30 mouse cellular contexts compared by ENCODE assay signal in the genomic region with DNA sequence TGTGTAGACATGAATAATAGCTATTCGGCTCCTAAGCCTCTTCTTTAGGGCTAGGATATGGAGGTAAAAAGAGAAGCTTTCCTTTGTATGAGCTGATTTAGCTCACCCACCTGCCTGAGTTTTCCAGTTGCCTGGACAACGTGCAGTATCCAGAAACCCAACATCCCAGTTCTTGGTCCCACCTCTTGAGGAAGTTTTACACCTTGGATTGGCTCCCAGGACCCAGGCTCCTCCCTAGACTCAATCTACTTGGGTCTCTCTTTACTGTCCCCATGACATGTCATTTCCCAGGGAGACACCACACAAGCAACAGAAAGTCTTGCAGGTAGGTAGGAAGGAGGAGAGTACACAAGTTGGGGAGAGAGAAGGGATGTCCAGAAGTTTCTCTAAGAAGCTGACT. TPM values are rescaled to one million over a fixed set of nuclear protein-coding genes. Genes with fewer than 3 reads are reported as not detected.
DNase-seq lines count a peak whose midpoint lies in the region; ATAC-seq and TF ChIP-seq lines count a peak whose summit lies in the region.
"Had no signal": no experiment of that assay in that cellular context is flagged by ENCODE, and none has a peak within 500 bp of the region (broad histone marks: within the 10 kb centered on the region; RNA-seq: fewer than 3 reads in every experiment).

A gene (plus strand): TSS at position 278 of the 400 bp plus-strand sequence.

- no peaks in the 10 kb centered on the region for H3K79me2 ChIP-seq in heart, adult 2 months (replicated peaks; ENCODE audit: control insufficient read depth, insufficient read depth, low read length)

- intact Hi-C loops in heart, adult 2 months (cut with DNase I): no loop called here

- H3K36me3 ChIP-seq in hindbrain, embryonic 11.5 days (ENCODE audit: control insufficient read depth, insufficient read depth, low read length): no peaks in the 10 kb centered on the region
- no peaks in the 10 kb centered on the region for H3K36me3 ChIP-seq in hindbrain, postnatal 0 days (ENCODE audit: insufficient read depth, low read length)
- no peaks in the 10 kb centered on the region for H3K36me3 ChIP-seq in megakaryocyte, embryonic 14.5 days (replicated peaks; ENCODE audit: low read length)
- H3K36me3 ChIP-seq in thymus, adult 2 months (ENCODE audit: control insufficient read depth, insufficient read depth, low read length): no peaks in the 10 kb centered on the region
- H3K36me3 ChIP-seq in heart, adult 2 months (ENCODE audit: control insufficient read depth, insufficient read depth, low read length): no peaks in the 10 kb centered on the region
- H3K36me3 ChIP-seq: embryonic facial prominence, embryonic 13.5 days; heart, embryonic 12.5 days; heart, embryonic 15.5 days; hindbrain, embryonic 10.5 days had no signal

- H3K27ac ChIP-seq in hindbrain, embryonic 11.5 days (ENCODE audit: low read depth, low read length): no peak within 1 kb of the TSS
- H3K27ac ChIP-seq in hindbrain, postnatal 0 days: no peak within 1 kb of the TSS
- peak within 1 kb of the TSS; percentile 83 for H3K27ac ChIP-seq in thymus, adult 2 months (ENCODE audit: control insufficient read depth, insufficient read depth, low read length)
- no peak within 1 kb of the TSS for H3K27ac ChIP-seq in heart, adult 2 months
- H3K27ac ChIP-seq: embryonic facial prominence, embryonic 13.5 days; gastrocnemius, adult 2 months; heart, embryonic 15.5 days; hindbrain, embryonic 10.5 days; hindbrain, embryonic 14.5 days had no signal

- H3K9me3 ChIP-seq in hindbrain, embryonic 11.5 days (ENCODE audit: control insufficient read depth, low read length): no peaks in the 10 kb centered on the region
- no peaks in the 10 kb centered on the region for H3K9me3 ChIP-seq in hindbrain, postnatal 0 days (ENCODE audit: low read length)
- H3K9me3 ChIP-seq in megakaryocyte, embryonic 14.5 days: peaks cover 5% of the 10 kb centered on the region
- H3K9me3 ChIP-seq: embryonic facial prominence, embryonic 13.5 days; heart, embryonic 12.5 days; heart, embryonic 15.5 days; hindbrain, embryonic 10.5 days had no signal

- TF ChIP-seq POLR2A in thymus, adult 2 months (IDR thresholded peaks at IDR 0.05; ENCODE audit: control insufficient read depth, extremely low read depth, insufficient read depth, low read length, poor library complexity): no peak
- no peak for TF ChIP-seq POLR2A in heart, adult 2 months (IDR thresholded peaks at IDR 0.05; ENCODE audit: insufficient read depth, low read depth, low read length)

- no peak for TF ChIP-seq CTCF in hindbrain, postnatal 0 days (IDR thresholded peaks at IDR 0.05; ENCODE audit: low read depth)
- no peak for TF ChIP-seq CTCF in thymus, adult 2 months (IDR thresholded peaks at IDR 0.05; ENCODE audit: borderline replicate concordance, control insufficient read depth, extremely low read depth, insufficient read depth, low read length, poor library complexity)
- TF ChIP-seq CTCF in heart, adult 2 months (IDR thresholded peaks at IDR 0.05): no peak

- H3K4me3 ChIP-seq in hindbrain, embryonic 11.5 days (ENCODE audit: low read depth, low read length): no peak within 1 kb of the TSS
- no peak within 1 kb of the TSS for H3K4me3 ChIP-seq in hindbrain, postnatal 0 days (ENCODE audit: low read length)
- peak within 1 kb of the TSS; percentile 12 for H3K4me3 ChIP-seq in megakaryocyte, embryonic 14.5 days (replicated peaks)
- H3K4me3 ChIP-seq in thymus, adult 2 months (ENCODE audit: control insufficient read depth, insufficient read depth, low read length): peak within 1 kb of the TSS; percentile 20
- H3K4me3 ChIP-seq in heart, adult 2 months: no peak within 1 kb of the TSS
- H3K4me3 ChIP-seq: embryonic facial prominence, embryonic 13.5 days; gastrocnemius, adult 2 months; heart, embryonic 12.5 days; heart, embryonic 15.5 days; hindbrain, embryonic 10.5 days had no signal

- 62% methylated on average over 2 of the region's 2 CpGs for WGBS in hindbrain, embryonic 11.5 days
- WGBS in hindbrain, postnatal 0 days: 61% methylated on average over 2 of the region's 2 CpGs
- WGBS in thymus, adult 2 months: 66% methylated on average over 2 of the region's 2 CpGs
- WGBS in heart, adult 2 months: 61% methylated on average over 2 of the region's 2 CpGs

- no peaks in the 10 kb centered on the region for H3K27me3 ChIP-seq in hindbrain, embryonic 11.5 days (ENCODE audit: control insufficient read depth, insufficient read depth, low read length)
- H3K27me3 ChIP-seq in hindbrain, postnatal 0 days (ENCODE audit: insufficient read depth, low read length): no peaks in the 10 kb centered on the region
- H3K27me3 ChIP-seq in megakaryocyte, embryonic 14.5 days (replicated peaks): peaks cover 20% of the 10 kb centered on the region
- H3K27me3 ChIP-seq in thymus, adult 2 months (ENCODE audit: control insufficient read depth, insufficient read depth, low read length): no peaks in the 10 kb centered on the region
- H3K27me3 ChIP-seq in heart, adult 2 months (ENCODE audit: control insufficient read depth, insufficient read depth, low read length): no peaks in the 10 kb centered on the region
- H3K27me3 ChIP-seq: embryonic facial prominence, embryonic 13.5 days; heart, embryonic 15.5 days had no signal

- DNase-seq in hindbrain, embryonic 11.5 days (ENCODE audit: low spot score): no peak
- DNase-seq in hindbrain, postnatal 0 days (ENCODE audit: low spot score): no peak
- DNase-seq in thymus, adult 2 months: no peak
- DNase-seq in thymus, postnatal 36 days: no peak
- no peak for DNase-seq in heart, adult 2 months
- DNase-seq: cerebellum, adult 11 months; cerebellum, adult 2 months; cerebellum, adult 9-11 months; cerebellum, postnatal 25 days; forebrain, postnatal 0 days; gastrocnemius, adult 2 months; gastrocnemius, postnatal 14 days; heart, adult 11 months; heart, postnatal 10 days; heart, postnatal 36 days had no signal

- H3K9ac ChIP-seq in hindbrain, embryonic 11.5 days (ENCODE audit: low read depth, low read length): 0 out of 2 replicates have a peak within 1 kb of the TSS, but pooled peaks have one; percentile 27
- no peak within 1 kb of the TSS for H3K9ac ChIP-seq in hindbrain, postnatal 0 days (replicated peaks; ENCODE audit: low read length)
- no peak within 1 kb of the TSS for H3K9ac ChIP-seq in heart, adult 2 months (ENCODE audit: low read depth, low read length)
- H3K9ac ChIP-seq: embryonic facial prominence, embryonic 13.5 days; forebrain, postnatal 0 days; heart, embryonic 12.5 days; heart, embryonic 15.5 days; hindbrain, embryonic 14.5 days had no signal

- no peak for ATAC-seq in hindbrain, embryonic 11.5 days (ENCODE audit: low FRiP score)
- no peak for ATAC-seq in hindbrain, postnatal 0 days
- ATAC-seq in megakaryocyte, adult 5-6 weeks (ENCODE audit: poor library complexity, severe bottlenecking): no peak
- ATAC-seq: CD4-positive, CD25-positive, alpha-beta regulatory T cell, adult 4 months; forebrain, embryonic 14.5 days; forebrain, postnatal 0 days had no signal

- no peaks in the 10 kb centered on the region for H3K4me1 ChIP-seq in hindbrain, embryonic 11.5 days (replicated peaks; ENCODE audit: control insufficient read depth, insufficient read depth, low read length)
- H3K4me1 ChIP-seq in hindbrain, postnatal 0 days (ENCODE audit: insufficient read depth, low read length): no peaks in the 10 kb centered on the region
- peaks cover 57% of the 10 kb centered on the region for H3K4me1 ChIP-seq in megakaryocyte, embryonic 14.5 days
- H3K4me1 ChIP-seq in thymus, adult 2 months (replicated peaks; ENCODE audit: control insufficient read depth, insufficient read depth, low read length): peaks cover 58% of the 10 kb centered on the region
- no peaks in the 10 kb centered on the region for H3K4me1 ChIP-seq in heart, adult 2 months (ENCODE audit: control insufficient read depth, insufficient read depth, low read length)
- H3K4me1 ChIP-seq: heart, embryonic 12.5 days; heart, embryonic 15.5 days had no signal

- no peak for TF ChIP-seq EP300 in heart, adult 2 months (IDR thresholded peaks at IDR 0.05; ENCODE audit: insufficient read depth, low read depth, low read length)

- no peak within 1 kb of the TSS for H3K4me2 ChIP-seq in hindbrain, embryonic 11.5 days (replicated peaks; ENCODE audit: low read depth, low read length)
- no peak within 1 kb of the TSS for H3K4me2 ChIP-seq in hindbrain, postnatal 0 days (ENCODE audit: low read depth, low read length)
- H3K4me2 ChIP-seq: embryonic facial prominence, embryonic 13.5 days; heart, embryonic 12.5 days; heart, embryonic 15.5 days; hindbrain, embryonic 14.5 days had no signal

RNA-seq across cellular contexts. Expression of the gene that starts here (rescaled TPM):
- not detected in 2 replicates for polyA plus RNA-seq in hindbrain, embryonic 11.5 days (2014; fragmentation: Nextera tagmentation; extraction: Ambion mirVana)
- 1.0 TPM in 1 of 2 replicates, not detected in the other for total RNA-seq in hindbrain, postnatal 0 days (2014; rRNA removed)
- 2.2 and 2.6 TPM in 2 replicates for polyA plus RNA-seq in hindbrain, postnatal 0 days (2015; fragmentation: Nextera tagmentation; extraction: Ambion mirVana)
- polyA plus RNA-seq in megakaryocyte, embryonic 14.5 days (2012; ENCODE audit: insufficient read depth, low replicate concordance): not detected in 2 replicates
- total RNA-seq in megakaryocyte, adult 5-6 weeks (2015): not detected in 2 replicates
- not detected in 2 replicates for total RNA-seq in megakaryocyte, adult 5-6 weeks (2017)
- polyA plus RNA-seq in thymus, adult 2 months (2012; rRNA removed): 6.1 and 13.0 TPM in 2 replicates
- not detected for total RNA-seq in heart, adult 2 months (2021)
- 1.6 TPM in 1 of 2 replicates, not detected in the other for polyA plus RNA-seq in heart, adult 2 months (2012; rRNA removed)
- total RNA-seq: common myeloid progenitor, adult 5-6 weeks; gastrocnemius, adult 2 months; gastrocnemius, postnatal 14 days; gastrocnemius, postnatal 4 days; heart, postnatal 10 days; heart, postnatal 36 days; MEL had no signal
- polyA plus RNA-seq: CD4-positive, CD25-positive, alpha-beta regulatory T cell, adult 4 months; embryonic facial prominence, embryonic 13.5 days; forebrain, embryonic 11.5 days; forebrain, embryonic 14.5 days; frontal cortex, adult 2 months; heart, embryonic 12.5 days; hindbrain, embryonic 10.5 days; hindbrain, embryonic 14.5 days; intestine, embryonic 14.5 days had no signal

Comparison
In these comparisons a context has a peak if more than half of its experiments do, and no peak if none do; other contexts are left out.
1. H3K4me3 ChIP-seq: peak in megakaryocyte, embryonic 14.5 days (single experiment) and thymus, adult 2 months (single experiment); none in hindbrain, embryonic 11.5 days (single experiment), hindbrain, postnatal 0 days (single experiment) and heart, adult 2 months (single experiment).